Mouse (Mus musculus) intestine, embryonic 14.5 days (tissue): Measurements from ENCODE around the gene Fa2h. TPM values are rescaled to one million over a fixed set of nuclear protein-coding genes. Genes with fewer than 3 reads are reported as not detected.

Source experiments
- ATAC-seq: fragments of 200-750 bp; cut with Nextera tagmentation; replicated peaks from 2 replicates; pipeline ENCODE4 v1.8.0; 2017; ENCODE audit warnings: low read depth, moderate number of reproducible peaks, moderate TSS enrichment, moderate library complexity; ENCODE audit not compliant: low FRiP score, low TSS enrichment
- DNase-seq: peaks from one replicate; pipeline ENCODE4 v3.0.0-alpha.2; 2018; ENCODE audit warnings: low spot score
- H3K27ac ChIP-seq: fragments of 300-500 bp; sonication (generic); 2 replicates; pipeline ENCODE4 v1.5.1; 2014; ENCODE audit warnings: low read depth, mild to moderate bottlenecking, control low read depth
- H3K27me3 ChIP-seq: fragments of 300-500 bp; sonication (generic); replicated peaks from 2 replicates; pipeline ENCODE4 v1.6.1; 2014; ENCODE audit warnings: low read length, control low read depth; ENCODE audit not compliant: control insufficient read depth, insufficient read depth
- H3K36me3 ChIP-seq: fragments of 300-500 bp; sonication (generic); 2 replicates; pipeline ENCODE4 v1.6.1; 2014; ENCODE audit warnings: low read length, control low read depth; ENCODE audit not compliant: control insufficient read depth, insufficient read depth
- H3K4me1 ChIP-seq: fragments of 300-500 bp; sonication (generic); replicated peaks from 2 replicates; pipeline ENCODE4 v1.6.1; 2014; ENCODE audit warnings: low read length, control low read depth, mixed read lengths; ENCODE audit not compliant: control insufficient read depth, insufficient read depth
- H3K4me2 ChIP-seq: fragments of 300-500 bp; sonication (generic); 2 replicates; pipeline ENCODE4 v1.6.1; 2014; ENCODE audit warnings: low read length
- H3K4me3 ChIP-seq: fragments of 300-500 bp; sonication (generic); 2 replicates; pipeline ENCODE4 v1.5.1; 2014; ENCODE audit warnings: low read depth, low read length, control low read depth, mixed read lengths
- H3K9ac ChIP-seq: fragments of 300-500 bp; sonication (generic); 2 replicates; pipeline ENCODE4 v1.6.1; 2014; ENCODE audit warnings: mild to moderate bottlenecking, low read length
- H3K9me3 ChIP-seq: fragments of 300-500 bp; sonication (generic); 2 replicates; pipeline ENCODE4 v1.6.1; 2016; ENCODE audit warnings: low read length, control low read depth; ENCODE audit not compliant: control insufficient read depth
- WGBS: fragments of 180-500 bp; shearing (Covaris S2); extraction: QIAGEN DNeasy Blood & Tissue Kit; methylation state at CpG from one replicate; pipeline ENCODE4 v1.1.7; 2014; 5-methylcytosine and 5-hydroxymethylcytosine counted together
- polyA plus RNA-seq: library from polyadenylated mRNA; unstranded; fragments of >200 nt; fragmentation: Nextera tagmentation; extraction: Ambion mirVana; gene quantifications from 2 replicates; pipeline ENCODE4 v1.2.1, GENCODE M21; 2014

Gene Fa2h
- polyA plus RNA-seq, 1 experiment from 2014 or later: 0.97 TPM

DNA sequence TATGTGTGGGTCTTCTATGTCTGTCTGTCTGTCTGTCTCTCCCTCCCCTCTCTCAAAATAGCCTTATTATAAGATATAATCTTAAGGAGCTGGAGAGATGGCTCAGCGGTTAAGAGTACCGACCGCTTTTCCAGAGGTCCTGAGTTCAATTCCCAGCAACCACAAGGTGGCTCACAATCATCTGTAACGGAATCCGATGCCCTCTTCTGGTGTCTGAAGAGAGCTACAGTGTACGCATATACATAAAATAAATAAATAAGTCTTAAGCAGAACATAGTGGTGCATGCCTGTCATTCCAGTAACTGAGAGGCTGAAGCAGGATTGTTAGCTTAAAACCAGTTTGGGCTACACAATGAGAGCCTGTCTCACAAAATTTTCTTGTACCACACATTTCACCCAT is 43.0 kb downstream of the Fa2h start:
- WGBS: 83% methylated on average over 6 of the region's 6 CpGs
- Histone ChIP-seq H3K4me1 (no peaks in the 10 kb centered on the region), H3K4me2 (no peak overlapping the region), H3K36me3 (no peaks in the 10 kb centered on the region), H3K9me3 (no peaks in the 10 kb centered on the region), H3K4me3 (no peak overlapping the region), H3K27ac (no peak overlapping the region), H3K9ac (no peak overlapping the region), H3K27me3 (no peaks in the 10 kb centered on the region)
- ATAC-seq (no peak), DNase-seq (no peak)

- DNase-seq (peak; percentile 90), ATAC-seq (no peak; the same call in 1 of the 2 replicates)
- H3K4me2 ChIP-seq: no peak overlapping the region
- 8% methylated on average over 5 of the region's 5 CpGs for WGBS
- H3K36me3 ChIP-seq: no peaks in the 10 kb centered on the region
- no peaks in the 10 kb centered on the region for H3K9me3 ChIP-seq
- H3K9ac ChIP-seq: no peak overlapping the region
- H3K4me1 ChIP-seq: 0 out of 2 replicates have a peak, but pooled peaks cover 3% of the 10 kb centered on the region
- H3K27ac ChIP-seq: no peak overlapping the region
- no peak overlapping the region for H3K4me3 ChIP-seq
- H3K27me3 ChIP-seq: no peaks in the 10 kb centered on the region; the same call in 1 of the 2 replicates
Measured at GRCm38 (mm10) chr8:111343225-111343624, 50.4 kb downstream of the Fa2h start.

GRCm38 (mm10) chr8:111340186-111340585 is 53.4 kb downstream of the Fa2h start:
- Histone ChIP-seq H3K9ac (no peak overlapping the region), H3K4me1 (0 out of 2 replicates have a peak, but pooled peaks cover 5% of the 10 kb centered on the region), H3K4me3 (no peak overlapping the region), H3K4me2 (no peak overlapping the region), H3K27ac (no peak overlapping the region), H3K27me3 (peaks cover 8% of the 10 kb centered on the region; the same call in 1 of the 2 replicates), H3K36me3 (no peaks in the 10 kb centered on the region), H3K9me3 (no peaks in the 10 kb centered on the region)
- WGBS: 77% methylated on average over 3 of the region's 3 CpGs
- ATAC-seq (no peak), DNase-seq (no peak)

DNA sequence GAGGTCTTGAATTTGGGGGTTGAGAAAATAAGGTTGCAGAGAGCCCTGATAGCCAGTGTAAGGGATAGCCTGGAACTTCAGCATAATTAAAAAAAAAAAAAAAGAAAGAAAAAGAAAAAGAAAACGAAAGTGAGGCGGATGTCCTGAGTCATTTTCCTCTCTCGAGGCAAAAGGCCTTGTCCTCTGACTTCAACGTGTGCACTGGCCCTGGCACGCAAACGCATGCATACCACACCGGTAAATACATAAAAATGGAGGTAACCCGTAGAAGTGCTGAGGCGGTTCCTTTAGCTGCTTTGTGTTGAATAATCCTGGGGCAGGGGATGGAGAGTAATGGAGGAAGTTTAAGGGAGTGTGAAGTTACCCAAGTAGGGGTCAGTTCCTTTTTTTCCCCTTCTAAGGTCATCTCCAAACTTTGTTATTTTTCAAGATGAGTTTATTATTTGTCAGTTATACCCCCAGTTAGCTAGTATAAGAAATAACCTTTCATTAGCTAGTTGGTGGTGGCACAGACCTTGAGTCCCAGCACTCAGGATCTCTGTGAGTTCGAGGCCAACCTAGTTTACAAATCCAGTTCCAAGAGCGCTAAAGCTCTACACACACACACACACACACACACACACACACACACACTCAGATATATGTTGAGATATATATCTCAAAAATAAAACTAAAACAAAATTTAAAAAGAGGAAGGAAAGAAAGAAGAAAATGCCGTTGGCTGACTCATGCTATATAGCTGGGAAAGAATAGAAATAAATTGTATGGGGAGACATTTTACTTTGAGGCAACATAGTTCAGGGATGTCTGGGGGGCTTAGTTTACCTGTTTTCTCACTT is 55.0 kb downstream of the Fa2h start:
- ATAC-seq: no peak
- Histone ChIP-seq H3K27ac (no peak overlapping the region), H3K4me1 (0 out of 2 replicates have a peak, but pooled peaks cover 5% of the 10 kb centered on the region), H3K27me3 (peaks cover 8% of the 10 kb centered on the region; the same call in 1 of the 2 replicates), H3K4me2 (peak overlapping the region; percentile 79), H3K4me3 (peak overlapping the region; percentile 43), H3K9ac (no peak overlapping the region), H3K9me3 (no peaks in the 10 kb centered on the region), H3K36me3 (no peaks in the 10 kb centered on the region)
- WGBS: 37% methylated on average over 12 of the region's 12 CpGs
- DNase-seq: no peak

DNA sequence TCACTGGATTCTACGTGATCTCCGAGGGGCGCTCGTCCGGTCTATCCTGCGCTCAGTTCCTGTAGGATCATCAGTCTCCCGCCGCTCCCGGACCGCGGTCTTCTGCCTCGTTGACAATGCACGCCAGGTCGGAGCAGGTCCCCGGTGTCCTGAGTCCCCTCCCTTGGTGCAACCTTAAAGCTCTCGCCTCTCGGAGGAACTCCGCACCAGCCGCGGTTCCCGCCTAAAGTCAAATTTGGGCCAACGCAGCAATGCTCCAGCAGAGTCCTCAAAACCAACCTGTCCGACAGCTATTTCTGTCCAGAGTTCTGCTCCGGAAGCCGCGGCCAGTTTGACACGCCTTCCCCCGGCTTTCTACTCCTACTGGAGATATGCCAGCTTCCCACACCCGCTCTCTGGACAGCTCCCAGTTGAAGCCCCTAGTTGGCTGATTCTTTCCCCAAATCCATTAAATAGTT is 55.7 kb downstream of the Fa2h start, which contains the start of gene Mlkl:
Mlkl (minus strand) TSS at position 288 of the 458 bp plus-strand sequence.
- Histone ChIP-seq H3K36me3 (no peaks in the 10 kb centered on the region), H3K27me3 (peaks cover 8% of the 10 kb centered on the region; the same call in 1 of the 2 replicates), H3K4me1 (0 out of 2 replicates have a peak, but pooled peaks cover 5% of the 10 kb centered on the region), H3K4me2 (peak within 1 kb of the TSS; percentile 79), H3K9ac (0 out of 2 replicates have a peak within 1 kb of the TSS, but pooled peaks have one; percentile 11), H3K4me3 (peak within 1 kb of the TSS; percentile 43), H3K9me3 (no peaks in the 10 kb centered on the region), H3K27ac (no peak within 1 kb of the TSS)
- WGBS: under 1% methylated on average over 29 of the region's 29 CpGs
- DNase-seq (peak; percentile 78), ATAC-seq (0 out of 2 replicates have a peak, but pooled peaks have one; percentile 43)

- ATAC-seq (0 out of 2 replicates have a peak, but pooled peaks have one; percentile 47), DNase-seq (peak; percentile 53)
- WGBS: 33% methylated on average over 17 of the region's 17 CpGs
- Histone ChIP-seq H3K9ac (no peak overlapping the region), H3K4me1 (0 out of 2 replicates have a peak, but pooled peaks cover 5% of the 10 kb centered on the region), H3K27me3 (peaks cover 8% of the 10 kb centered on the region; the same call in 1 of the 2 replicates), H3K27ac (no peak overlapping the region), H3K36me3 (no peaks in the 10 kb centered on the region), H3K4me3 (peak overlapping the region; percentile 43), H3K9me3 (no peaks in the 10 kb centered on the region), H3K4me2 (peak overlapping the region; percentile 79)
Measured at GRCm38 (mm10) chr8:111337311-111337889, 56.2 kb downstream of the Fa2h start.

- H3K9me3 ChIP-seq: no peaks in the 10 kb centered on the region
- H3K4me1 ChIP-seq: 0 out of 2 replicates have a peak, but pooled peaks cover 5% of the 10 kb centered on the region
- no peaks in the 10 kb centered on the region for H3K36me3 ChIP-seq
- H3K9ac ChIP-seq: no peak overlapping the region
- no peak overlapping the region for H3K27ac ChIP-seq
- ATAC-seq (no peak), DNase-seq (no peak)
- H3K4me3 ChIP-seq: no peak overlapping the region
- 80% methylated on average over 4 of the region's 4 CpGs for WGBS
- no peak overlapping the region for H3K4me2 ChIP-seq
- peaks cover 8% of the 10 kb centered on the region; the same call in 1 of the 2 replicates for H3K27me3 ChIP-seq
Measured at GRCm38 (mm10) chr8:111336692-111337091, 56.9 kb downstream of the Fa2h start.

DNA sequence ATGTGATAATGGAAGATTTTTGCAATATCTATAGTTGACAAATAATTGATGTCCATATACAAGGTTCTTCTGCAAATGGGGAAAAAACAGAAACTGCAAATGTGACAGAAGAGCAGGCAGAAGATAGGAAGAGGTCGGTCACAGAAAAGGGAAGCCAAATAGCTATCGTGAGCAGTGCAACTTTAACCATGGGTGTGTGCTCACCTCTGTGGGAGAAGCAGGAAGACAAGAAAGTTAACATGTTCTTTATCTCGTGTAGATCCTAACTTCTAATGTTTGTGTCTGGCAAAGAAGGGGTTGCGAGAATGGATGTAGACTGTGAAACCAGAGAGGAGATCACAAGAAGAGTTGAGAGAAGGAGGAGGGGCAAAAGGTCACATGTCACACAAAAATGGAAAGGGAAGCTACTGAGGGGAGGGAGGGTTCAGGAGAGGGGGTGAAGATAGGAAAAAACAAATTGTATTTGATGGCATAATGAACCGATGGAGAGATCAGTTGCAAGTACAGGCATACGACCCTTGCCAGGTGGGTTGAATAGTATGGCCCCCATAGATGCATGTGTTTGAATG is 68.3 kb downstream of the Fa2h start:
- ATAC-seq (no peak), DNase-seq (no peak)
- H3K36me3 ChIP-seq: no peaks in the 10 kb centered on the region
- no peaks in the 10 kb centered on the region for H3K4me1 ChIP-seq
- 82% methylated on average over 6 of the region's 6 CpGs for WGBS
- no peak overlapping the region for H3K27ac ChIP-seq
- no peak overlapping the region for H3K4me2 ChIP-seq
- H3K9me3 ChIP-seq: no peaks in the 10 kb centered on the region
- no peaks in the 10 kb centered on the region for H3K27me3 ChIP-seq
- H3K9ac ChIP-seq: no peak overlapping the region
- no peak overlapping the region for H3K4me3 ChIP-seq
